Mouse (Mus musculus) yolk sac, embryonic 10.5 days (tissue): ENCODE measurements around the gene Depp1.

ENCODE experiments used
- DNase-seq: peaks from one replicate; pipeline ENCODE4 v3.0.0-alpha.2; 2017; ENCODE audit warnings: low spot score

The Depp1 gene

DNA sequence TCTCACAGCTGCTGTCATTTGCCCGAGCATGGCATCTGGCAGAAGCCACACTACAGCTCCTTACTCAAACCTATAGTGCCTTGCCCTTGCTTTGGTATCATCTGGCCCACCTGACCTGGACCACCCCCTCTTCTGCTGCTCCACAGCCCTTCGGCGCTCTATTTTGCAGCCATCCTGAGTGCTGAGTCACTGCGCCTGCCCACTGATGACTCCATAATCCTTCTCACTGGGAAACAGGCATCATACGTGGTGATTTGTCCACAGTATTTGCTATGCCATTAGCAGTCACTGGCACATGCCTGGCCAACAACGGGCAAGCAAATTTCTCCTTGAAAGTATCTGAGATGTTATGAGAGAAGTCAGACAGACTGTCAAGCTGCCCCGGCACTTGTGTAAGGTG, 598 bp upstream of the Depp1 start:
- no peak for DNase-seq

GRCm38 (mm10) chr6:116651437-116652118, 1.2 kb downstream of the Depp1 start:
- DNase-seq: peak; percentile 46

- no peak for DNase-seq
Measured at GRCm38 (mm10) chr6:116653191-116653590, 2.8 kb downstream of the Depp1 start.

DNA sequence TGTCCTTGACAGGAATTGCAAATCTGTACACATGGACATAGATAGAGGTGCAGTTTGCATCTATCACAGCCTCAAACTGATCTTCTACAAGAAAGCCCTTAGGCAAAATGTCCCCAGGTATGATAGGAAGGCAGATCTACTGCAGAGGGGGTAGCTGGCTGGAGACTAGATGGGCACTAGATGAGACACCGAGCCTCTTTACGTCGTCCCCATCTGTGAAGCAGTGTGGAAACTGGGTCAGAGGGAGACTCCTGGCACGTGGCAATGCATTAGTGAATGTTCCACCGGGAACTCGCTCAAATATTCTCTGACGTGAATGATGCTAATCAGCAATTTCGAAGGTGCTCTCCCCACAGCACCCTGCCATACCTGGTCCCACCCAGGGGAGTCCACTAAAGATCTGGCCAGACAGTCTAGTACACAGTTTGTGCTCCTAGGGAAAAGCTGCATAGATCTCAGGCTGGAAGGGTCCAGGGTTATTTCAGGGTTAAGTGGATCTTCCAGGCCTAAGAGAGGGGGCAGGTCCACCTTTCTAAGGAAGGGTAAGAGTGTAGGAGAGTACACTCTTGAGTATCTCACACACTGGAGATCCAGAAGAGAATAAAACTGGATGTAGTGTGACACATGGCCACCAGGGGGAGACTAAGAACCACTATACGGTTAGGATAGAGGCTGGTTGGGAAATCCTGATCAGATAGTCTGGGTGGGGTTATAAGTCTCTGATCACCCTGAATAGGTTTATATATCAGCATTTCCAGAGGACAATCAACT, 3.5 kb downstream of the Depp1 start:
- peak; percentile 62 for DNase-seq

GRCm38 (mm10) chr6:116663364-116663763, 13.0 kb downstream of the Depp1 start:
- DNase-seq: no peak

DNA sequence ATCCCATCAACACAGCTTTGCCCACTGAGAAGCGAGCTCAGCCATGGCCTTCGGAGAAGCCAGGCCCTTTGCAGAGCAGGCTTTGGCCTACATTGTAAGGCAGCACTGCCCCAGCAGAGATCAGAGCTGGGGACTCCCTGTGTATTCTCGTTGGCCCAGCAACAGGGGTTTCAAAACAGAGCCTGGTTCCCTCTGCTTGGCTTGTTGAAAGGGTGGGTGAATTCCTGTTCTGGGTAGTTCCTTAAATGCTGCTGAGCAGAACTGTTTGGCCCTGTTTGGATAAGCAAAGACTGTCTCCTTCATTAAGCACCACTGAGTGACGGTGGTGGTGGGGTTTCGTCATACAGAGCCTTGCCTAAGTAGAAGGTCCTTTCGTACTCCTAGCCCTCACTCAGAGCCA, 13.6 kb downstream of the Depp1 start:
- DNase-seq: no peak

DNA sequence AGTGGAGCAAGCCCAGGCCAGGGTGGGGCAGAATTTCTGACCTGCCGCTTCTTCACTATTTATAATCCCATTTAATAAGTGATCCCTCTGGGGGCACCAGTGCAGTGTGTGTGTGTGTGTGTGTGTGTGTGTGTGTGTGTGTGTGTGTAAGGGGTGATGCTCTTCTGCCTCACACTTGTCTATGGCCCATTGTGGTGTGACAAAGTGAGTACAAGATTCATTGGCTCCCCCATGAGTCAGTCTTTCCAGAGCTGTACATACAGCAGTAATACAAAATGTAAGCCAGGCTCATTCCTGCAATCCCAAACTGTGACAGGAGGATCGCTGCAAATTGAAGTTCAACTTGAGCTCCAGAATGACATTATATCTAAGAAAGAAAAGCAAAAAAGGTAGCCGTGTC, 14.4 kb downstream of the Depp1 start:
- no peak for DNase-seq

DNA sequence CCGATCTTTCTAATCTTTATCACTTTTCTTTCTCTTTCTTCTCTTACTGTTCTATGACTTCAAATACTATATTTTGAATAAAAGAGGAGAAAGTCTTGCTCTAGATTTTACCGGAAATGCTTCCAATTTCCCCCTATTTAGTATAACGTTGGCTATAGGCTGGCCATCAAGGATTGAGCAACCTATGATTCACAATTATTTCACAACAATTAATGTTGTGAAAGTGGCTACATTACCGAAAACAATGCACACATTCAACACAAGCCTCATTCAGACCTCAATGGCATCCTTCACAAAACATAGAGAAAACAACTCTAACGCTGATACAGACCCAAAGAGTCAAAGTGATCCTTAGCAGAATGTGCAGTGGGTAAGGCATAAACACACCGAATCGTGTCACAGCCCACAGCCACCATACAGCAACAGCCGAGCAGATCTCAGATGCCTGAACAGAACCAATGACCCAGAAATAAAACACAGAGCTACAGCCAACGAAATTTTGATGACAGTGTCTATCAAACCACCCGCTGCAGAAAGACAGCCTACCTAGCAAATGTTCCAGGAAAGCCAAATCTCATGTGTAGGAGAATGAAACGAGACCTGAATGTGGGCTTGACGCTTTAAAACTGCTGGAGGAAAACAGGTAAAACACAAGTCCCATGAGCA, 15.8 kb downstream of the Depp1 start:
- no peak for DNase-seq

GRCm38 (mm10) chr6:116666892-116667291, 16.5 kb downstream of the Depp1 start:
- no peak for DNase-seq

DNA sequence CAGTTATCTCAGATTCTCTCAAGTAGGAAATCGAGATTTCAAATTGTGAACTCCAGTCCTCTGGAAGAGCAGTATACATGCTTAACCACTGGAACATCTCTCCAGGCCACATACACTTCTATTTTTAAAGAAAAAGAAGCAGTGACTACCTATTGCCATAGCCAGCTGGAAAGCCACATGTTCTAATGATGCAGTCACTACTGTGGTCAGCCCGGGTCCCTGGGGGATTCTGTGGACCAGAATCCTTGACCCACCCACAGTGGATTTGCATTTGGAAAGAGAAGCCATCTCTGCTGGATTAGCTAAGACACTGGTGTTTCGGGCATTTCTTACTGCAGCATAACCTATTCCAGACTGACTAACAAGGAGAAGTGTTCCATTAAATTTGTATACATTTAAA, 17.0 kb downstream of the Depp1 start:
- no peak for DNase-seq

DNA sequence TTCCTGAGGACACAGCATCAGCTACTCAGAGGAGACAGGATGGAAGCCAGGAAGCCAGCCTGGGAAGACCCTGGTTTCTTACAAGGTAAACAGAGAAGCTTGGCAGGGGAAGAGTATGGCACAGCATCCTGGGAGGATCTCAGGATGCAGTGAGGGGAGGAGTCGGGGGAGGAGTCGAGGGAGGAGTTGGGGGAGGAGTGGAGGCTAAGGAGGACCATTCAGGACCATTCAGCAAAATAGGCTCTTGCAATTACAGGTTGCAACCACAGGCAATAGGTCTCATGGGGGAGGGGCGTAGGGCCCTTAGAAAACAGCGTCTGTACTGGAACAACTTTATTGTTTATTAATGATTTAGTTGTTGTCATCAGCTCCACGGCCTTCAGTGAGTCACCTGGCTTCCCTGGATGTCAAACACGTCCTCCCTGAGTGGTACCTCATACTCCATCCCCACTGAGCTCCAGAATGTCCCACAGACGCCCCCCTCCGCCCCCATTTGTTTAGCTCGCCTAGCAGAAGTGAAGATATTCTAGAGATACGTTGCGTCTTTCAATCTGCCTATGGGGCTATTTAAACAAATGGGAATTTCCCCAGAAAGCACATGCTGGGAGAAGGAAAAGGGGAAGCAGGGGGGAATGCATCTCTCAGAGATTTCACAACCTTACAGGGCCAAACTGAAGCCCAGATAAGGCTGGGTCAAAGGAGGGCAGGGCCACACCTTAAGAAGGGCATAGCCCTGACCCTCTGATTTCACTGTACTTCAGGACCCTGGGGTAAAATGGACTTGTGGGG, 18.5 kb downstream of the Depp1 start:
- DNase-seq: no peak

DNA sequence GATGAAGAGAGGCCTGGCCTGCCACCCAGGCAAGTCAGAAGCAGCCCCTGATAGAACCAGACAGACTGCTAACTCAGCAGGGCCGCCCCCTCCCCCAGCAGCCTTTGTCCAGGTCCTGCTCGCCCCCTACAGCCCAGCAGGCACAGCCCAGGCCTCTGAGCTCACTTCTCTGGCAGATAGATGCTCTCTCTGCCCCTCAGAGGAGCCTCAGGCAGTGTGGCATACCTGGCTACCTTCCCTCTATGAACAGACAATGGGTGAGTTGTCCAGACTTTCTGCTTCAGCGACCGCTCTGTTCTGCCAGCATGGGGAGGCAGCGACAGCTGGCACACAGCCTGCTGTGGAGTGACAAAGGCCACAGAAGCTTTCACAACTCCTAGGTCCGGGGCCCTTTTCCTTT, 19.7 kb downstream of the Depp1 start:
- DNase-seq: no peak

- DNase-seq: no peak
Measured at GRCm38 (mm10) chr6:116671031-116671430, 20.6 kb downstream of the Depp1 start.

DNA sequence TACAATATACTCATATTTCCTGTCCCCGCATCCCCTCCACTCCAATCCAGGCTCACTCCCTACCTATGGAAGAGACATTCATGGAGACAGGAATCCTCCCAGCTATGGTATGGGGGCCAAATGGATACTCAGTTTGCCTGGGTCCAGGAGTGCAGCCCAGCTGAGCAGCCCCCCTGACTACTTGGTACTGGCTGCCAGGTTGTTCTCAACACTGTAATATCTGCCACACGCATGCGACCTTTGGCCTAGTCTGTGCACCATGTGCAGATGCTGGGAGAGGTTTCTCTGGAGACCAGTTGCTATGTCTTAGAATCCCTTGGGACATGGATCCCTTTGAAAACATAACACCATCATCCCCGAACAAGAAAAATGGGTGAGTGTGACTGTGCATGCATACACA, 21.4 kb downstream of the Depp1 start:
- DNase-seq: no peak

GRCm38 (mm10) chr6:116672349-116672748, 21.9 kb downstream of the Depp1 start:
- no peak for DNase-seq

GRCm38 (mm10) chr6:116673471-116674282, 23.3 kb downstream of the Depp1 start, which contains the start of gene Rassf4:
TSS of gene Rassf4 (minus strand) at chr6:116673952.
- DNase-seq: peak; percentile 94

DNA sequence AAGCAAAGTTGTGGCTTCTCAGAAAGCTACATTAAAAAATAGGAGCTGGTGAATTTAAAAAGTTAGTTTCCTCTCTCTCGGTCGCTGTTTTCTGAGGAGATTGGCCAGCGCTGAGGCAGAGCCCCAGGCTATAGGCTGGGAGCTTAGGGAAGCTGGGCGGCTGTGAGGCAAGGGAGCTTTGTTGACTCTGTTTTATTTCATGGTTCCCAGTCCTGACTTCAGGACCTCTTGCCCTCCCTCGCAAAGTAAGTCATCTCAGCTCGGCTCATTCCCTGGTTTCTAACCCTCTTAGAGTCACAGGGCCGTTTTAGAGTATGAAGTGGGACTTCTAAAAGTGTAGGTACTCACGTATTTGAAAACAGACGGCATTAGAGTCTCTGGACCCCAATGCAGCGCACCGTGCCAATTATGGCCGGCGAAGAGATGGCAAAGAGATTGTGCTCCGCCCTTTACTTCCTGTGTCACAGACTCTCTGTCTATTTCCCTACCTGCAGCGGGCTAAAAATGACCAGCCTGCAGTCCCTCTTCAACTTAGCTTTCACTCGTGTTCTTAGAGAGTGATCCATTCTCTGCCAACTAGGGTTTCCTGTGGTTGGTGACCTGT, 24.0 kb downstream of the Depp1 start:
- peak; percentile 50 for DNase-seq

- DNase-seq: peak; percentile 41
Measured at GRCm38 (mm10) chr6:116676355-116676913, 26.0 kb downstream of the Depp1 start.

- no peak for DNase-seq
Measured at GRCm38 (mm10) chr6:116677321-116677720, 26.9 kb downstream of the Depp1 start.

- no peak for DNase-seq
Measured at GRCm38 (mm10) chr6:116679563-116680288, 29.3 kb downstream of the Depp1 start.
